Mouse (Mus musculus) stomach, embryonic 15.5 days (tissue): ENCODE data around the gene Tmem107. TPM values are rescaled to one million over a fixed set of nuclear protein-coding genes. Genes with fewer than 3 reads are reported as not detected.
"Not testable (repeated sequence)": the region's sequence is repeated elsewhere in the genome, so short reads cannot be mapped to it uniquely, and the experiment has no call there.

ENCODE experiments used
- ATAC-seq: fragments of 200-750 bp; cut with Nextera tagmentation; 2 replicates; pipeline ENCODE4 v1.8.0; 2017; ENCODE audit warnings: low read depth, moderate number of reproducible peaks, moderate TSS enrichment; ENCODE audit not compliant: insufficient read depth, low FRiP score
- H3K27ac ChIP-seq: fragments of 300-500 bp; sonication (generic); 2 replicates; pipeline ENCODE4 v1.5.1; 2015; ENCODE audit warnings: mild to moderate bottlenecking, inconsistent platforms
- H3K27me3 ChIP-seq: fragments of 300-500 bp; sonication (generic); replicated peaks from 2 replicates; pipeline ENCODE4 v1.6.1; 2015; ENCODE audit warnings: inconsistent platforms
- H3K36me3 ChIP-seq: fragments of 300-500 bp; sonication (generic); 2 replicates; pipeline ENCODE4 v1.6.1; 2015; ENCODE audit warnings: inconsistent platforms
- H3K4me1 ChIP-seq: fragments of 300-500 bp; sonication (generic); 2 replicates; pipeline ENCODE4 v1.6.1; 2015; ENCODE audit warnings: inconsistent platforms
- H3K4me2 ChIP-seq: fragments of 300-500 bp; sonication (generic); 2 replicates; pipeline ENCODE4 v1.6.1; 2015; ENCODE audit warnings: mild to moderate bottlenecking, inconsistent platforms
- H3K4me3 ChIP-seq: fragments of 300-500 bp; sonication (generic); replicated peaks from 2 replicates; pipeline ENCODE4 v1.5.1; 2015; ENCODE audit warnings: inconsistent platforms
- H3K9ac ChIP-seq: fragments of 300-500 bp; sonication (generic); 2 replicates; pipeline ENCODE4 v1.6.1; 2015; ENCODE audit warnings: inconsistent platforms
- H3K9me3 ChIP-seq: fragments of 300-500 bp; sonication (generic); 2 replicates; pipeline ENCODE4 v1.6.1; 2016; ENCODE audit warnings: inconsistent platforms
- WGBS: fragments of 180-500 bp; shearing (Covaris S2); methylation state at CpG from one replicate; pipeline ENCODE4 v1.1.7; 2015; 5-methylcytosine and 5-hydroxymethylcytosine counted together
- polyA plus RNA-seq: library from polyadenylated mRNA; unstranded; fragments of >200 nt; fragmentation: Nextera tagmentation; extraction: Ambion mirVana; gene quantifications from 2 replicates; pipeline ENCODE4 v1.2.1, GENCODE M21; 2015

Tmem107 gene
- polyA plus RNA-seq, 1 experiment from 2014 or later, result 55.0 TPM

DNA sequence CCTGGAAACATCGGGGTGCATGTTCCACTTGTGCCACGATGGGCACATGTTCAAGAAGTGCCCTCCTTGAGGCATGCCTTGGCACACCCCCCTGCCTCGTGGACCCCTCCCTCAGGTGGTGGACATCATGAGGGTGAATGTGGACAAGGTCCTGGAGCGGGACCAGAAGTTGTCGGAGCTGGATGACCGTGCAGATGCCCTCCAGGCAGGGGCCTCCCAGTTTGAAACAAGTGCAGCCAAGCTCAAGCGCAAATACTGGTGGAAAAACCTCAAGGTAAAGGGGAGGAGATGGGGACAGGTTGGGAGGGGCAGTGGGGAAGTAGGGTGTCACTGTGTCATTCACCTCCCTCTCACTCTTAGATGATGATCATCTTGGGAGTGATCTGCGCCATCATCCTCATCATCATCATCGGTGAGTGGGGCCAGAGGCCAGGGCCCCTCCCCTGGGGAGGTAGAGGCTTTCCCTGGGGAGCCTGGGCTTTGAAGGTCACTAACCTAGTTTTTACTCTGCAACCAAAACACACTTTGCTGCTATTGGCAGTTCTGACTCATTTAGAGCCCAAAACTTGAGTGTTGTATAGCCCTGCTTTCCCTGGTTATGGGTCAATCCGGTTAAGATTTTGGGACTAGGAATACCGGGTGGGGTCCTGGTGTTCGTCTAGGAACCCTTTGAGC is 19.1 kb downstream of the Tmem107 start:
- no peaks in the 10 kb centered on the region for H3K27me3 ChIP-seq
- peaks cover 21% of the 10 kb centered on the region for H3K4me1 ChIP-seq
- H3K4me3 ChIP-seq, result peak overlapping the region; percentile 84
- H3K4me2 ChIP-seq, result peak overlapping the region; percentile 91
- 0 out of 2 replicates have a peak, but pooled peaks cover 8% of the 10 kb centered on the region for H3K36me3 ChIP-seq
- 0 out of 2 replicates have a peak overlapping the region, but pooled peaks have one; percentile 16 for H3K27ac ChIP-seq
- H3K9ac ChIP-seq, result peak overlapping the region; percentile 99
- no peak for ATAC-seq
- 83% methylated on average over 12 of the region's 12 CpGs for WGBS
- H3K9me3 ChIP-seq, result no peaks in the 10 kb centered on the region

DNA sequence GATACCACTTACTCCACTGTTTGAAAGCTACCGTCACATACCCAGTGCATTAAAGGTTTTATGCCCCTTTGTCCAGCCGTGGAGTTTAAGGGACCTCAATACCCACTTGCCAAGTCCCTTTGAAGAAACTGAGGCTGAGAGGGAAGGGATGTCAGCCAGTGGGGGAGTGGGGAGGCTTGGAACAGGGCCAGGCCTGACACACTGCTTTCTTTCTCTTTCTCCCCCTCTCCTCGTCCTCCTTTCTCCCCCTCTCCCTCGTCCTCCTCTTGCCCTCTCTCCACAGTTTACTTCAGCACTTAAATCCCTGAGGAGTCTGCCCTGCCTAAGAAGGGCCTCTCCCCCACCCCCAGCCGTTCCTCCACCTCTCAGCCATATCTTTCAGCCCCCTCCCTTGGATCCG is 19.8 kb downstream of the Tmem107 start:
- Histone ChIP-seq H3K4me2 (peak overlapping the region; percentile 91), H3K4me1 (peaks cover 21% of the 10 kb centered on the region), H3K9ac (no peak overlapping the region), H3K27me3 (no peaks in the 10 kb centered on the region), H3K4me3 (peak overlapping the region; percentile 84), H3K36me3 (0 out of 2 replicates have a peak, but pooled peaks cover 8% of the 10 kb centered on the region), H3K9me3 (no peaks in the 10 kb centered on the region), H3K27ac (no peak overlapping the region)
- WGBS, result 52% methylated on average over 6 of the region's 6 CpGs
- no peak for ATAC-seq

DNA sequence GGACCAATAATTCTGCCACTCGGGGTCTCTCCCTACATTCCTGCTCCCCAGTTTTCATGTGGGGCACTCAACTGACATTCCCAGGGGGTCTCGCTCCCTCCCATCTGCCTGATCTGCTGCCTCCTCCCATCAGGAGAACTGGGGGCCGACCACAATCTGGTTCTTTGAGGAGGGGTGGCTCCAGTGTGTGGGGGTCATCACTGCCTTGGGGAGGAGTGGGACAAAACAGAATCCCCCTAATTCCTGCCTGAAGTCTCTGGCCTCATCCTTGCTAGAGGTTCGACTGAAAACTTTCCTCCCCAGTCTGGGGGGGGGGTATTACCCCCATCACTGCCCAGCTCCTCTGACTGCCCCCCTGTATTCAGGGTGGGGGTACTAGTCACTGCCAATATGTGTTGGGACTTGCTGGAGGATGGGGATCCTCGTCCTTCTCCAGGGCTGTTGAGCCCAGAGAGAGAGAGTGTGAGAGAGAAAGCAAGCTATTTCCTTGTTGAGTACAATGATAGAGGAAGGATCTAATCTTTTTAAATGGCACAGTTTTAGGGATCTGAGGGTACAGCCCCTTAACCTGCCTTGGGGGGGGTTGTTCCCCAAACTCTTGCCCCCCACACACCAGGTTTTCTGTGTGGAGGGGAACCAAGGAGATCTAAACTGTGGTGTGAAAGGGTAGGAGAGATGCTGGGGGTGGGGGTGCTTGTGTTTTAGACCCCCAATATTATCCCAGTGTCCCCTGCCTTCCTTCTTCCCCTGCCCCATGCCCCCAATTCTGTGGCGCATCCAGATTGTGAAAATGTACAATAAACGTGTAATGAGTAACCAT is 21.2 kb downstream of the Tmem107 start:
- WGBS, result 67% methylated on average over 7 of the region's 7 CpGs
- Histone ChIP-seq H3K9me3 (no peaks in the 10 kb centered on the region), H3K27ac (0 out of 2 replicates have a peak overlapping the region, but pooled peaks have one; percentile 28), H3K4me2 (no peak overlapping the region), H3K36me3 (0 out of 2 replicates have a peak, but pooled peaks cover 8% of the 10 kb centered on the region), H3K4me1 (peaks cover 21% of the 10 kb centered on the region), H3K27me3 (no peaks in the 10 kb centered on the region), H3K9ac (no peak overlapping the region), H3K4me3 (no peak overlapping the region)
- ATAC-seq, result no peak

- H3K4me2 ChIP-seq, result no peak overlapping the region
Measured at GRCm38 (mm10) chr11:69092386-69092751, 21.8 kb downstream of the Tmem107 start.

GRCm38 (mm10) chr11:69092871-69093270 is 22.3 kb downstream of the Tmem107 start:
- Histone ChIP-seq H3K36me3 (0 out of 2 replicates have a peak, but pooled peaks cover 8% of the 10 kb centered on the region), H3K4me3 (no peak overlapping the region), H3K4me1 (peaks cover 25% of the 10 kb centered on the region), H3K9me3 (no peaks in the 10 kb centered on the region), H3K4me2 (no peak overlapping the region), H3K9ac (no peak overlapping the region), H3K27me3 (no peaks in the 10 kb centered on the region), H3K27ac (no peak overlapping the region)
- no peak for ATAC-seq
- WGBS, result 77% methylated on average over 4 of the region's 4 CpGs

More at GRCm38 (mm10) chr11:69092386-69092751, 21.8 kb downstream of the Tmem107 start:
- H3K4me3 ChIP-seq, result no peak overlapping the region
- no peaks in the 10 kb centered on the region for H3K27me3 ChIP-seq
- WGBS, result under 1% methylated on average over 3 of the region's 3 CpGs
- peaks cover 24% of the 10 kb centered on the region for H3K4me1 ChIP-seq
- ATAC-seq, result no peak
- H3K9me3 ChIP-seq, result no peaks in the 10 kb centered on the region
- no peak overlapping the region for H3K27ac ChIP-seq
- 0 out of 2 replicates have a peak, but pooled peaks cover 8% of the 10 kb centered on the region for H3K36me3 ChIP-seq
- no peak overlapping the region for H3K9ac ChIP-seq

DNA sequence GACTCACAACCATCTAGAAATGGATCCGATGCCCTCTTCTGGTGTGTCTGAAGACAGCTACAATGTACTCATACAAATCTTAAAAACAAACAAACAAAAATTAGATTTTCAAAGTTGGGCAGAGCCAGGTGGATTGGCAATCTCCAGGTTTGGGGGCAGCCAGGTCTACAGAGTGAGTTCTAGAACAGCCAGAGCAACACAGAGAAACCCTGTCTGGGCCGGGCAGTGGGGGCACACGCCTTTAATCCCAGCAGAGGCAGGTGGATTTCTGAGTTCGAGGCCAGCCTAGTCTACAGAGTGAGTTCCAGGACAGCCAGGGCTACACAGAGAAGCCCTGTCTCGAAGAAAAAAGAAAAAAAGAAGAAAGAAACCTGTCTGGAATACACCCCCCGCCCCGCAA is 23.2 kb downstream of the Tmem107 start:
- WGBS, result 86% methylated on average over 7 of the region's 7 CpGs
- H3K9me3 ChIP-seq, ATAC-seq, H3K9ac ChIP-seq, H3K36me3 ChIP-seq, H3K4me3 ChIP-seq, H3K4me2 ChIP-seq, H3K27me3 ChIP-seq: not testable (repeated sequence)
- Histone ChIP-seq H3K27ac (peak overlapping the region; percentile 77; the same call in 1 of the 2 replicates), H3K4me1 (peaks cover 31% of the 10 kb centered on the region)

DNA sequence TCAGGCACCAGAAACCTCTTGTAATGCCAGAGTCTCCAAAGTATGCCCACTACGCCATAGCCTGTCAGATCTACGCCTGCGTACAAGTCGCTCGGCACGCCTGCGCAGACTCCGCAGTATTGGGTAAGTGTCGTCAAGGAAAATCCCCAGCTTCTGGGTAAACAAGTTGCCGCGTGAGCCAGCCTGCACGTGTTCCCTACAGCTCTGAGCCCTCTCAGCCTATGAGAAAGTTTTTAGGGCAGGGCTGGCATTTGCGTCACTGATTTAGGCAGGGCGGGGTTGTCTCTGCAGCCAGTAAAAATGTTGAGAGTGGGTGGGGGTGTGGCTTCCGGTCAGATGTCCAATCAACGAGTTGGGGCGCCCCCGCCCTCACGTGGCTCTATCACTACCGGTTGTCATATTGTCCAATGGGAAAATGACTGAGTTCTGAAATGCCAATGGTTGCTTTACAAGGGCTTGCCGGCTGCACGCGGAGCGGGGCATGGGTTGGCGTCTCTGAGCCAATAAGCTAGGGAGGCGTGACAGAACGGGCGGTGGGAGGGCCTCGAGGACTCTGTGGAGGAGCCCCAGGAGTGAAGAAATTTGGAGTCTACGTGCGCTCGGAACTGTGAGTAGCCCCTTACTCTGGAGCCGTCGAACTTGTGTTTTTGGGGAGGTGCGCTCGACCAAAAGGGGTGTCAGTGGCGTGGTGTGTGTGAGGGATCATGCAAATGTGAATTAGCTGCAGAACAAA is 24.3 kb downstream of the Tmem107 start, which contains the start of gene Per1:
Per1 (plus strand) TSS at position 521 of the 733 bp plus-strand sequence.
- Histone ChIP-seq H3K27ac (peak within 1 kb of the TSS; percentile 98), H3K36me3 (0 out of 2 replicates have a peak, but pooled peaks cover 8% of the 10 kb centered on the region), H3K4me1 (peaks cover 31% of the 10 kb centered on the region), H3K4me2 (peak within 1 kb of the TSS; percentile 91), H3K9ac (peak within 1 kb of the TSS; percentile 77), H3K4me3 (peak within 1 kb of the TSS; percentile 66), H3K27me3 (no peaks in the 10 kb centered on the region), H3K9me3 (no peaks in the 10 kb centered on the region)
- ATAC-seq, result peak; percentile 89
- WGBS, result under 1% methylated on average over 37 of the region's 37 CpGs

DNA sequence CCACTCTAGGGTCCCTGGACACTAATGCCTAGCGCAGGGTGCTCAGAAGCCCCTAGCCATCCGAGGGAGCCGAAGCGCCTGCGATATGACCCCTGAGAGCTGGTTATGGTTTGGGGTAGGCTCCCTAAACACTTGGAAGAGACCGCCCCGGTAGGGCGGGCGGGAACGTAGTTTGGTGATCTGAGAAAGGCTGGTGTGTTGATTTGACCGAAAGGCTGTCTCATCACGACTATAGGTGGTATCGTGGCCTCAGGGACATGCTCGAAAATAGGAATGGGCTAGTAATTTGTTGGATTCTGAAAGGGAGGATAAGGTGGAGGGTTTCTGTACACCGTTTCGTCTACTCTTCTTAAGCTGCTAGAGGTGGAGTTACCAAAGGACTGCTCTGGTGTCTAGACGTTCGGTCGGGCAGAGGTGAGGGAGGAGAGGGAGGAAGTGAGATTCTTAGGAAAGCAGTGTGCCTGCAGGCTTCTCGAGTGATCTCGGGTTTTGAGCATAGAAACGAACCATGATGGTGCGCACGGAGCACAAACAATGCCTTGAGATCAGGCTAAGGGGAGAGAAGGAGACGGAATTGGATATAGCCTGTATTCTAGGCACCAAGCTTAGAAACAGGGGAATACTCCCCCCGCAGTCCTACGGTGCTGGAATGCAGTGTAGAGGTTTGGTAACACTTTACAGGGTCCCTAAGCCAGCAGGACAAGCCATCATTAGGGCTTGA is 25.1 kb downstream of the Tmem107 start:
- Histone ChIP-seq H3K9ac (peak overlapping the region; percentile 77), H3K4me1 (peaks cover 33% of the 10 kb centered on the region), H3K27me3 (no peaks in the 10 kb centered on the region), H3K4me2 (peak overlapping the region; percentile 91), H3K9me3 (no peaks in the 10 kb centered on the region), H3K36me3 (peaks cover 9% of the 10 kb centered on the region), H3K27ac (peak overlapping the region; percentile 98), H3K4me3 (peak overlapping the region; percentile 66)
- no peak for ATAC-seq
- WGBS, result 3% methylated on average over 27 of the region's 27 CpGs

- H3K9ac ChIP-seq, result peak overlapping the region; percentile 77; the same call in 1 of the 2 replicates
- no peaks in the 10 kb centered on the region for H3K27me3 ChIP-seq
- ATAC-seq, result peak; percentile 1; the same call in 1 of the 2 replicates
- H3K4me1 ChIP-seq, result peaks cover 34% of the 10 kb centered on the region
- H3K9me3 ChIP-seq, result no peaks in the 10 kb centered on the region
- H3K36me3 ChIP-seq, result peaks cover 13% of the 10 kb centered on the region
- H3K27ac ChIP-seq, result peak overlapping the region; percentile 98
- H3K4me3 ChIP-seq, result peak overlapping the region; percentile 66
- WGBS, result 10% methylated on average over 9 of the region's 9 CpGs
- H3K4me2 ChIP-seq, result peak overlapping the region; percentile 91
Measured at GRCm38 (mm10) chr11:69096360-69096986, 25.9 kb downstream of the Tmem107 start.

DNA sequence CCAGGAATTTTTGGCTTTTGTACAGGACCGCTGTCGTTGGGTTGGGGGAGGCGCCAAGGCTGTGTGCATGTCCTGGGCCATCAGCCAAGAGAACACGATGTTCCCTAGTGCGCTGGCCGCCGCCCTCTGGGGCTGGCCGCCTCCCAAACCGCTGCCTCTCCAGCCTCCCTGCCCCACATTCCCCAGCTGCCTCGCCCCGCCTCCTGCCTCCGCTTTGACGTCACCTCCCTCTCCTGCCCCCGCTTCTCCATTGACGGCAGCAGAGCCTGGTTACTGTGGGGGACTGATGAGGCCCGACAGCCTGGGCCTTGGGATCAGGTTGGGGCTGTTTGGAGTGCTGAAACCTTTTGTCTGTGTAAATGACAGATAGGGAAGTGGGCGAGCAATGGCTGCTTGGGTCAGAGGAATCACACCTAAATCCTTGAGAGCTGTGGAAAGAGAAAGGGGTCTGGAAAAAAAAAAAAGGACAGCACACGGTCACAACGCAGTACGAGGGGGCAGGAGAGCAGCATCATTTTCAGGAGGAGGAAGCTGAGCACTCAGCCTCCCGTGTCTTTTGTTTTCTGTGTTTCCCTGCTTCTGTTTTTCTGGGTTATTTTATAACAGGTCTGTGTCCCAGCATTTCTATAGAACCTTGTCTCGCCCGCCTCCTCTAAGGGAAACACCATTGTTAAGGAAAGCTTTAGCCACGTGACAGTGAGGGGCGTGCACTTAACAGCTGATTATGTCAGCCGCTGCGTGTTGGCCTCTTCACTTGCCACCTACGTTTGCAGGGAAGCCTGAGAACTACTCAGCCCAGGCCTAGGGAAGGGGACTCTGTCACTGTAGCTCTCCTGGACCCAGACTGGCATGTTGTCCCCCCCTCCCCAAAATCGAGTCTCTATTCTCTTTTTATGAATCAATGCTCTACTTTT is 26.6 kb downstream of the Tmem107 start:
- WGBS, result 2% methylated on average over 29 of the region's 29 CpGs
- ATAC-seq, result peak; percentile 49
- peak overlapping the region; percentile 91 for H3K4me2 ChIP-seq

More for the DNA sequence above, 26.6 kb downstream of the Tmem107 start:
- Histone ChIP-seq H3K9me3 (no peaks in the 10 kb centered on the region), H3K36me3 (peaks cover 20% of the 10 kb centered on the region), H3K4me3 (peak overlapping the region; percentile 66), H3K9ac (peak overlapping the region; percentile 49; the same call in 1 of the 2 replicates), H3K4me1 (peaks cover 34% of the 10 kb centered on the region), H3K27ac (peak overlapping the region; percentile 98), H3K27me3 (no peaks in the 10 kb centered on the region)
